Mouse (Mus musculus) liver, embryonic 16.5 days (tissue): ENCODE measurements at regions not wholly inside any gene's neighbourhood (a gene's known extent, or its start where the extent isn't known, plus 50 kb on each side); places are given as distances from the start of the nearest gene placed in this dataset.

Source experiments
- ATAC-seq: fragments of 200-750 bp; cut with Nextera tagmentation; 2 replicates; pipeline ENCODE4 v1.8.0; 2017; ENCODE audit warnings: low read depth, mild to moderate bottlenecking, moderate number of reproducible peaks, moderate library complexity
- H3K27ac ChIP-seq: fragments of 300-500 bp; sonication (generic); 2 replicates; pipeline ENCODE4 v1.5.1; 2014; ENCODE audit warnings: mild to moderate bottlenecking, low read length
- H3K27me3 ChIP-seq: fragments of 300-500 bp; sonication (generic); 2 replicates; pipeline ENCODE4 v1.6.1; 2014; ENCODE audit warnings: low read depth, low read length, mixed read lengths; ENCODE audit not compliant: control insufficient read depth, insufficient read depth
- H3K36me3 ChIP-seq: fragments of 300-500 bp; sonication (generic); 2 replicates; pipeline ENCODE4 v1.6.1; 2014; ENCODE audit warnings: mild to moderate bottlenecking; ENCODE audit not compliant: control insufficient read depth, insufficient read depth
- H3K4me1 ChIP-seq: fragments of 300-500 bp; sonication (generic); 2 replicates; pipeline ENCODE4 v1.6.1; 2014; ENCODE audit warnings: low read depth, low read length, mixed read lengths; ENCODE audit not compliant: control insufficient read depth
- H3K4me2 ChIP-seq: fragments of 300-500 bp; sonication (generic); 2 replicates; pipeline ENCODE4 v1.6.1; 2014; ENCODE audit warnings: low read depth, low read length, mixed read lengths
- H3K4me3 ChIP-seq: fragments of 300-500 bp; sonication (generic); 2 replicates; pipeline ENCODE4 v1.5.1; 2014; ENCODE audit warnings: low read depth, mild to moderate bottlenecking, low read length
- H3K9ac ChIP-seq: fragments of 300-500 bp; sonication (generic); 2 replicates; pipeline ENCODE4 v1.6.1; 2014; ENCODE audit warnings: low read depth, low read length
- H3K9me3 ChIP-seq: fragments of 300-500 bp; sonication (generic); replicated peaks from 2 replicates; pipeline ENCODE4 v1.6.1; 2016; ENCODE audit warnings: low read length; ENCODE audit not compliant: control insufficient read depth
- WGBS: fragments of 180-500 bp; shearing (Covaris S2); extraction: QIAGEN DNeasy Blood & Tissue Kit; methylation state at CpG from one replicate; pipeline ENCODE4 v1.1.7; 2014; ENCODE audit not compliant: insufficient replicate concordance; 5-methylcytosine and 5-hydroxymethylcytosine counted together

GRCm38 (mm10) chr9:116347021-116347420 is 171.9 kb upstream of the Tgfbr2 start:
- no peak for ATAC-seq
- WGBS: 81% methylated on average over 8 of the region's 8 CpGs

GRCm38 (mm10) chr9:116346495-116346894 is 171.3 kb upstream of the Tgfbr2 start:
- no peak overlapping the region for H3K4me2 ChIP-seq
- H3K4me1 ChIP-seq: no peaks in the 10 kb centered on the region; the same call in 1 of the 2 replicates
- 72% methylated on average over 7 of the region's 7 CpGs for WGBS
- H3K4me3 ChIP-seq: no peak overlapping the region
- no peak for ATAC-seq
- H3K9ac ChIP-seq: no peak overlapping the region
- H3K27ac ChIP-seq: no peak overlapping the region
- H3K36me3 ChIP-seq: no peaks in the 10 kb centered on the region
- H3K27me3 ChIP-seq: no peaks in the 10 kb centered on the region
- no peaks in the 10 kb centered on the region for H3K9me3 ChIP-seq

More at GRCm38 (mm10) chr9:116347021-116347420, 171.9 kb upstream of the Tgfbr2 start:
- no peak overlapping the region for H3K4me3 ChIP-seq
- no peaks in the 10 kb centered on the region for H3K36me3 ChIP-seq
- no peaks in the 10 kb centered on the region for H3K27me3 ChIP-seq
- no peak overlapping the region for H3K27ac ChIP-seq
- H3K9me3 ChIP-seq: no peaks in the 10 kb centered on the region
- H3K4me2 ChIP-seq: no peak overlapping the region
- H3K4me1 ChIP-seq: no peaks in the 10 kb centered on the region; the same call in 1 of the 2 replicates
- H3K9ac ChIP-seq: no peak overlapping the region

GRCm38 (mm10) chr9:116343086-116343481 is 167.9 kb upstream of the Tgfbr2 start:
- no peak for ATAC-seq
- Histone ChIP-seq H3K27ac (no peak overlapping the region), H3K9me3 (no peaks in the 10 kb centered on the region), H3K4me3 (no peak overlapping the region), H3K27me3 (no peaks in the 10 kb centered on the region), H3K9ac (no peak overlapping the region), H3K4me2 (no peak overlapping the region), H3K36me3 (no peaks in the 10 kb centered on the region), H3K4me1 (no peaks in the 10 kb centered on the region)
- WGBS: 67% methylated on average over 3 of the region's 3 CpGs

GRCm38 (mm10) chr9:116342446-116343085 is 167.4 kb upstream of the Tgfbr2 start:
- H3K9me3 ChIP-seq: no peaks in the 10 kb centered on the region
- no peak for ATAC-seq
- H3K36me3 ChIP-seq: no peaks in the 10 kb centered on the region
- H3K27me3 ChIP-seq: no peaks in the 10 kb centered on the region
- no peak overlapping the region for H3K9ac ChIP-seq
- no peak overlapping the region for H3K27ac ChIP-seq
- 57% methylated on average over 8 of the region's 8 CpGs for WGBS
- H3K4me3 ChIP-seq: no peak overlapping the region
- H3K4me1 ChIP-seq: peaks cover 3% of the 10 kb centered on the region; the same call in 1 of the 2 replicates
- no peak overlapping the region for H3K4me2 ChIP-seq

- Histone ChIP-seq H3K27ac (no peak overlapping the region), H3K4me3 (no peak overlapping the region), H3K27me3 (no peaks in the 10 kb centered on the region), H3K9me3 (no peaks in the 10 kb centered on the region), H3K36me3 (no peaks in the 10 kb centered on the region), H3K4me2 (no peak overlapping the region), H3K9ac (no peak overlapping the region), H3K4me1 (peaks cover 6% of the 10 kb centered on the region; the same call in 1 of the 2 replicates)
- WGBS: 39% methylated on average over 4 of the region's 4 CpGs
- ATAC-seq: no peak
These were observed 166.8 kb upstream of the Tgfbr2 start for GRCm38 (mm10) chr9:116342009-116342408.

DNA sequence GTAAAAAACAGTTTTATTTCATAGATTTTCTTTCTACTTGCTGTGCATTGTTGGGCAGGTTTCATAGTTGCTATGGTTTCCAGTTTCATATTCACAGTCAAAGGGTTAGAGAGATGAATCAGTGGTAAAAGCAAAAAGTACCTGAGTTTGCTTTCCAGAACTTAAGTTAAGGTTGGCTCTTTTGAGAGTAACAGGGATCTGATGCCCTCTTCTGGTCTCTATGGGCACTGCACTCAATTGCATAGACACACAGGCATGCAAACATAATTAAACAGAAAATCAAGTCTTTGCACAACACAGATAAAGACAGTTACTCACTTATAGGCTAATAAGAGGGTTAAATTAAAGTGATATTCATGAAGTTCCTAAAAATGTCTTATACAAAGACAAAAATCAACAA is 165.8 kb upstream of the Tgfbr2 start:
- ATAC-seq: no peak
- peaks cover 9% of the 10 kb centered on the region for H3K4me1 ChIP-seq

GRCm38 (mm10) chr9:116338729-116339100 is 163.6 kb upstream of the Tgfbr2 start:
- ATAC-seq: no peak
- Histone ChIP-seq H3K9me3 (no peaks in the 10 kb centered on the region), H3K36me3 (no peaks in the 10 kb centered on the region), H3K27me3 (no peaks in the 10 kb centered on the region), H3K4me1 (peaks cover 12% of the 10 kb centered on the region), H3K9ac (no peak overlapping the region), H3K4me2 (no peak overlapping the region), H3K27ac (peak overlapping the region; percentile 12; the same call in 1 of the 2 replicates), H3K4me3 (no peak overlapping the region)
- WGBS: 78% methylated on average over 5 of the region's 5 CpGs

More for the DNA sequence above, 165.8 kb upstream of the Tgfbr2 start:
- no peaks in the 10 kb centered on the region for H3K9me3 ChIP-seq
- no peak overlapping the region for H3K4me3 ChIP-seq
- no peak overlapping the region for H3K9ac ChIP-seq
- H3K27ac ChIP-seq: no peak overlapping the region
- H3K36me3 ChIP-seq: no peaks in the 10 kb centered on the region
- H3K27me3 ChIP-seq: no peaks in the 10 kb centered on the region
- H3K4me2 ChIP-seq: no peak overlapping the region

DNA sequence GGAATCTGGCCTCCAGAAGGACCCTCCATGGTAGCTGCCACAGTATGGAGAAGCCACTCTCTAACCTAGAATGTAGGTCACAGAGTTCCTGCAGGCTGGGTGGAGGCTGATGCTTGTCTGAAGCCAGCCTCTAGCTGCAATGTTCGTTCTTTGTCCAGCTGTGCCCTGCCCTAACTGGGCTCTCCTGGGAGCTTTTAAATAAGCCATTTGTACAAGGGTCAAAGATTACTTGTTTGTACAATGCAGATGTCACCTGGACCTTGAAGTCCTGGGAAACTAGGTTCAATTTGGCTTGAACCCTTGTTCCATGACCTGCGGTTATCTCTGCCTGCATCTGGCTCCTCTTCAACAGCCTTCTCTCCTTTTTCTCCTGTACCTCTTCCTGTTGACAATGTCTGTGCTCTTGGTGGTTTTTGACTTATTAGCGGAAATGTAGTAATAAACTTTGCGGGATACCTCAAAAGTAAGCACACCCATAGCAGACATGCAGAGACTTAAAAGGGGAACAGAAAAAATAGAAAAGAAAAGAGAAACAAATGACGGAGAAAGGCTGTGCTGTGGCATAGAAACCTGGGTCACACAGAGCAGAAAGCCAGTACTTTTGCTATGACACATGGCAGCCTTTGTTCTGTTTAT is 163.1 kb upstream of the Tgfbr2 start:
- Histone ChIP-seq H3K36me3 (no peaks in the 10 kb centered on the region), H3K4me1 (peaks cover 12% of the 10 kb centered on the region), H3K4me2 (no peak overlapping the region), H3K9ac (no peak overlapping the region), H3K9me3 (no peaks in the 10 kb centered on the region), H3K27me3 (no peaks in the 10 kb centered on the region), H3K4me3 (no peak overlapping the region), H3K27ac (peak overlapping the region; percentile 12; the same call in 1 of the 2 replicates)
- peak; percentile 57 for ATAC-seq
- WGBS: 23% methylated on average over 5 of the region's 5 CpGs

DNA sequence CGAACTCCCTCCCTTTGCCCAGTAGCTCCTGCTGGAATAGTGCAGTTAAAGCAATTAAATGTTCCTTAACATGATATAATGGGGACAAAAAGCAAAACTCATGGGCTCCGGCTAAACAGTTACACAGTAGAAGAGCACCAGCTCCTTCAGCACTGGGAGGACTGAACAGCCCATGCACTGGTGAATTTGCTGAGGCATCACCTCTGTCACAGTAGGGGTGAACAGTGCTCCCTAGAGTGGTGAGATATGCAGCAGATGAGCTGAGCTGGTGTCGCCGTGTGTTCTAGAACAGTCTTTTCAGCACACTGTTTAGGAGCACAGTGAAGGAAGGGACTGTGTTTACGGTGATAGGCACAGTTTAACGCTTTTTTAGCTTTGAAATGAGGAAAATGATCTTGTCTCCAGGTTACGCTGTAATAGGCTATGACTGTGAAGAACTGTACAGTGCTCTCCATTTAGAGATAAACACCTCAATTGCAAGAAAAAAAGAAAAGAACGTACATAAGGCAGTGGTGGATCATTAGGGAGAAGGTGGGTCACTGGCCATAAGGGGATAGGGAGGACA is 162.4 kb upstream of the Tgfbr2 start:
- no peaks in the 10 kb centered on the region for H3K27me3 ChIP-seq
- H3K4me3 ChIP-seq: no peak overlapping the region
- no peak overlapping the region for H3K9ac ChIP-seq
- H3K4me1 ChIP-seq: peaks cover 12% of the 10 kb centered on the region
- ATAC-seq: peak; percentile 31; the same call in 1 of the 2 replicates
- peak overlapping the region; percentile 3; the same call in 1 of the 2 replicates for H3K27ac ChIP-seq
- H3K36me3 ChIP-seq: no peaks in the 10 kb centered on the region
- no peaks in the 10 kb centered on the region for H3K9me3 ChIP-seq
- H3K4me2 ChIP-seq: no peak overlapping the region
- WGBS: 51% methylated on average over 8 of the region's 8 CpGs
